Mouse (Mus musculus): ENCODE results near the gene Faf2. TPM values are rescaled to one million over a fixed set of nuclear protein-coding genes. Genes with fewer than 3 reads are reported as not detected.

The Faf2 gene
- polyA plus RNA-seq, 1 experiment = 13.3 TPM

- no peak for DNase-seq (ENCODE audit: low read depth in 1 of 2, low spot score in 2 of 2)
- Histone ChIP-seq H3K4me3 (ENCODE audit: extremely low read depth, insufficient read depth, insufficient read length) (no peak overlapping the region), H3K27me3 (ENCODE audit: control insufficient read depth, insufficient read depth, low read length) (no peaks in the 10 kb centered on the region), H3K36me3 (ENCODE audit: control insufficient read depth, insufficient read depth, low read length) (no peaks in the 10 kb centered on the region), H3K4me1 (ENCODE audit: control insufficient read depth, insufficient read depth, insufficient read length) (no peaks in the 10 kb centered on the region), H3K27ac (ENCODE audit: insufficient read depth, low read length) (no peak overlapping the region)
- WGBS = 85% methylated on average over 8 of the region's 8 CpGs
- no peak for TF ChIP-seq CTCF (IDR thresholded peaks at IDR 0.05; ENCODE audit: extremely low read depth, insufficient read depth, insufficient read length, insufficient replicate concordance)
- TF ChIP-seq POLR2A (IDR thresholded peaks at IDR 0.05; ENCODE audit: low read depth, low read length) = no peak
Measured at GRCm38 (mm10) chr13:54616307-54616706, 5.3 kb upstream of the Faf2 start.

DNA sequence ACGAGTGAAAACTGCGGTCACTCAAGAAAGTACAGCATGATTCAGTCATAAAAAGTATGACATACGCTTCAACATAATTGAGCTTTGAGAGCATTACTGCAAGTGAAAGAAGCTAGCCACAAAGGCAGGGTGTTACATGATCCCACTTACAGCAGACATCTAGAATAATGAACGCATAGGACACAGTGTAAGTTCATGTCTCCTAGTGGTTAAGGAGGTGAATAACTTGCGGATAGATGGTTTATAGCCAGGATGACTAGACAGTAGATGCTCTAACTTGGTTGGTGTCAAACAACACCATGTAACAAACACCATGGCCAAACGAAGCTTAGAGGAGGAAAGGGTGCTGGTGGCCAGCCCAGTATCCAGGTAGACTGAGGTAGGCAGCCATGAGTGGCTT is 4.6 kb upstream of the Faf2 start:
- no peak overlapping the region for H3K4me3 ChIP-seq (ENCODE audit: extremely low read depth, insufficient read depth, insufficient read length)
- TF ChIP-seq POLR2A (IDR thresholded peaks at IDR 0.05; ENCODE audit: low read depth, low read length) (no peak), CTCF (IDR thresholded peaks at IDR 0.05; ENCODE audit: extremely low read depth, insufficient read depth, insufficient read length, insufficient replicate concordance) (no peak)
- H3K27me3 ChIP-seq (ENCODE audit: control insufficient read depth, insufficient read depth, low read length) = no peaks in the 10 kb centered on the region
- no peaks in the 10 kb centered on the region for H3K36me3 ChIP-seq (ENCODE audit: control insufficient read depth, insufficient read depth, low read length)
- no peak for DNase-seq (ENCODE audit: low read depth in 1 of 2, low spot score in 2 of 2)
- 62% methylated on average over 6 of the region's 6 CpGs for WGBS
- H3K27ac ChIP-seq (ENCODE audit: insufficient read depth, low read length) = no peak overlapping the region
- H3K4me1 ChIP-seq (ENCODE audit: control insufficient read depth, insufficient read depth, insufficient read length) = no peaks in the 10 kb centered on the region

DNA sequence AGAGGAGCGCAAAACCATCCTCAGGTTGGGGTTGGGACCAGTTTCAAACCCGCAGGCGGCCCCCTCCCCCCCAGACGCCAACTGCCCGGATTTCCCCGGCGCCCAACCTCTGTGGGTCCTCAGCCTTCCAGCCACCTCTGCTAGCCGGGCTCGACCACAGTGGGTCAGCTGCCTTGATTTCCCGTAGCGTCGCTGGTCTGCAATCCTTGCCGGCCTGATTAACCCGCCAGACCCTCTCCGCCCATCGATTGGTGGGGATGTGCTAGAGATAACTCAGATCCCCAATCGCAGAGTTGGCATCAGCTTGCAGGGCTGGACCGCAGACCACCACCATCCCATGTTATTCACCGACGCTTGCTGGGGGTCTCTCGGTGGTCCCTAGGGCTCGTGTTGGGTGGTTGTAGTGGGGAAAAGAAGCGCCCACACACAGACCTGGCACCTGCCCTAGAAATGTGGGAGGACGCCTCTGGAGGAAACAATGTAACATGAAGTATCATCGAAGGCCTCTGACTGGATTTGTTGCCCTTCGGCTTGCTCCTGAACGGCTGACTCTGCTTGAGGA is 457 bp downstream of the Faf2 start:
- peak overlapping the region; percentile 99 for H3K4me3 ChIP-seq (ENCODE audit: extremely low read depth, insufficient read depth, insufficient read length)
- H3K36me3 ChIP-seq (ENCODE audit: control insufficient read depth, insufficient read depth, low read length) = no peaks in the 10 kb centered on the region
- no peak for TF ChIP-seq CTCF (IDR thresholded peaks at IDR 0.05; ENCODE audit: extremely low read depth, insufficient read depth, insufficient read length, insufficient replicate concordance)
- no peak for TF ChIP-seq POLR2A (IDR thresholded peaks at IDR 0.05; ENCODE audit: low read depth, low read length)
- H3K4me1 ChIP-seq (ENCODE audit: control insufficient read depth, insufficient read depth, insufficient read length) = peaks cover 3% of the 10 kb centered on the region; the same call in 1 of the 2 replicates
- no peak for DNase-seq (ENCODE audit: low read depth in 1 of 2, low spot score in 2 of 2)
- peak overlapping the region; percentile 86 for H3K27ac ChIP-seq (ENCODE audit: insufficient read depth, low read length)
- no peaks in the 10 kb centered on the region for H3K27me3 ChIP-seq (ENCODE audit: control insufficient read depth, insufficient read depth, low read length)
- WGBS = under 1% methylated on average over 27 of the region's 27 CpGs

DNA sequence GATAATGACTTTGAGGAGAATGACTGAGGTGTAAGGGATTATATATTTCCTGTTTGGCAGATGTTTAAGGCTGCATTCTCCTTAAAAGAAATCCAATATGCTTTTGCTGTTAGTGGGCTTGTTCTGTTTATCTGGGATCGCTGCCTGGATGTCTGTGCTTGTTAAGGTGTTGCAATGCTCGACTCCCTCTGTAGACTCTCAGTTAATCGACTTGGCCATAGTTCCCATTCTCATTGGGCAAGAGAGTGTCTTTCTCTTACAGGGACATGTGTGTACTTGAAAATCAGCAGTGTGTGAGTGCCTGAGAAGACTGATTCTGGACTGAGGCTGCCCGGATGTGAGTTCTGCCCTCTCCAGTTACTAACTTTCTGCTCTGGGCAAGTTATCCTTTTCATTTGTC is 7.5 kb downstream of the Faf2 start:
- Histone ChIP-seq H3K27ac (ENCODE audit: insufficient read depth, low read length) (no peak overlapping the region), H3K36me3 (ENCODE audit: control insufficient read depth, insufficient read depth, low read length) (no peaks in the 10 kb centered on the region), H3K4me3 (ENCODE audit: extremely low read depth, insufficient read depth, insufficient read length) (no peak overlapping the region), H3K27me3 (ENCODE audit: control insufficient read depth, insufficient read depth, low read length) (no peaks in the 10 kb centered on the region), H3K4me1 (ENCODE audit: control insufficient read depth, insufficient read depth, insufficient read length) (no peaks in the 10 kb centered on the region)
- WGBS = 87% methylated on average over 4 of the region's 4 CpGs
- DNase-seq (ENCODE audit: low read depth in 1 of 2, low spot score in 2 of 2) = no peak
- TF ChIP-seq CTCF (IDR thresholded peaks at IDR 0.05; ENCODE audit: extremely low read depth, insufficient read depth, insufficient read length, insufficient replicate concordance) = no peak
- TF ChIP-seq POLR2A (IDR thresholded peaks at IDR 0.05; ENCODE audit: low read depth, low read length) = no peak

DNA sequence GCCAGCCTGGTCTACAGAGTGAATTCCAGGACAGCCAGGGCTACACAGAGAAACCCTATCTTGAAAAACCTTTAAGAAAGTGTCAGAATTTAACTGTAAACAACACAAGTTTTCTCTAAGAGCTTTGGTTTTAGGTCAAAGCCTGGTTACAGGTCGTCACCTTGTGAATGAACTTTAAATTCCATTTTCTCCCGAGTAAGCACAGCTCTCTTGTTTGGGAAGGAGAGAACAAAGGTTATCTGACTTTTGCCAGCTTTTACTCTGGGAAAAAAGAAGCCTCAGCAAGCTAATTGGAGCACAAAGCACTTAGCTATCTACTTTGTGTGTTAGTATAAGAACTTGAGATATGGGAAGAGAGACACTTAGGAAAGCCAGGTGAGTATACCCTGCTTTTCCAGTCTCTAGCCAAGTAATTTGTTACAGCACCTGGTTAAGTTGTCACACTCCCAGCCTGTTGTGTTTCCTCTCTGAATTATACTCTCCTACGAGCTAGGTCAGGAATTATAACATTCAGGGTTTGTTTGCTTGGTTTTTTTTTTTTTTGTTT is 11.2 kb downstream of the Faf2 start:
- no peak overlapping the region for H3K27ac ChIP-seq (ENCODE audit: insufficient read depth, low read length)
- whole genome bisulfite sequencing = 91% methylated on average over 3 of the region's 3 CpGs
- no peaks in the 10 kb centered on the region for H3K27me3 ChIP-seq (ENCODE audit: control insufficient read depth, insufficient read depth, low read length)
- TF ChIP-seq POLR2A (IDR thresholded peaks at IDR 0.05; ENCODE audit: low read depth, low read length) (no peak), CTCF (IDR thresholded peaks at IDR 0.05; ENCODE audit: extremely low read depth, insufficient read depth, insufficient read length, insufficient replicate concordance) (no peak)
- no peak for DNase-seq (ENCODE audit: low read depth in 1 of 2, low spot score in 2 of 2)
- no peaks in the 10 kb centered on the region for H3K4me1 ChIP-seq (ENCODE audit: control insufficient read depth, insufficient read depth, insufficient read length)
- no peak overlapping the region for H3K4me3 ChIP-seq (ENCODE audit: extremely low read depth, insufficient read depth, insufficient read length)
- H3K36me3 ChIP-seq (ENCODE audit: control insufficient read depth, insufficient read depth, low read length) = peaks cover 1% of the 10 kb centered on the region; the same call in 1 of the 2 replicates

GRCm38 (mm10) chr13:54635011-54635410 is 13.4 kb downstream of the Faf2 start:
- TF ChIP-seq POLR2A (IDR thresholded peaks at IDR 0.05; ENCODE audit: low read depth, low read length) (no peak), CTCF (IDR thresholded peaks at IDR 0.05; ENCODE audit: extremely low read depth, insufficient read depth, insufficient read length, insufficient replicate concordance) (no peak)
- no peaks in the 10 kb centered on the region for H3K4me1 ChIP-seq (ENCODE audit: control insufficient read depth, insufficient read depth, insufficient read length)
- no peak overlapping the region for H3K27ac ChIP-seq (ENCODE audit: insufficient read depth, low read length)
- no peak overlapping the region for H3K4me3 ChIP-seq (ENCODE audit: extremely low read depth, insufficient read depth, insufficient read length)
- H3K36me3 ChIP-seq (ENCODE audit: control insufficient read depth, insufficient read depth, low read length) = peaks cover 13% of the 10 kb centered on the region; the same call in 1 of the 2 replicates
- no peaks in the 10 kb centered on the region for H3K27me3 ChIP-seq (ENCODE audit: control insufficient read depth, insufficient read depth, low read length)
- no peak for DNase-seq (ENCODE audit: low read depth in 1 of 2, low spot score in 2 of 2)
- 99% methylated on average over 3 of the region's 3 CpGs for WGBS

DNA sequence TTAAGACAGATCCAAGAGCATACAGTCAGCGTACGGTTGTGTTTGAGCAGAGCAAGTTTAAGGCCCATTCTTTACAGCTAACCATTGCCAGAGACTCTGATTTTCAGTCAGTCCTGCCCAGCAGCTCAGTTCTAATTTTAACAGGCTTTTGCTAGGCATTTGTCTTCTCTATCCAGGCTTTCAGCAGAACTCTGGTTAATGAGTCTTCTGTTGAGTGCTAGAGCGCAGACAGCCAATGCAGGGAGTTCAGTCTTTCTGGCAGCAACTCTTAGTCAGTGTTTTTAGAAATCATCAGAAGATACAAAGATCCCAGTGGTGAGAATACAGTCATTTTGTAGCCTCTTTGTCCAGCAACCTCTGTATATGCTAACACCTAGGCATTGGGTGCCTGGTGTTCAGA is 28.9 kb downstream of the Faf2 start:
- H3K36me3 ChIP-seq (ENCODE audit: control insufficient read depth, insufficient read depth, low read length) = peaks cover 56% of the 10 kb centered on the region
- no peaks in the 10 kb centered on the region for H3K4me1 ChIP-seq (ENCODE audit: control insufficient read depth, insufficient read depth, insufficient read length)
- no peaks in the 10 kb centered on the region for H3K27me3 ChIP-seq (ENCODE audit: control insufficient read depth, insufficient read depth, low read length)
- H3K27ac ChIP-seq (ENCODE audit: insufficient read depth, low read length) = no peak overlapping the region
- DNase-seq (ENCODE audit: low read depth in 1 of 2, low spot score in 2 of 2) = no peak
- WGBS = 98% methylated on average over 3 of the region's 3 CpGs
- no peak overlapping the region for H3K4me3 ChIP-seq (ENCODE audit: extremely low read depth, insufficient read depth, insufficient read length)
- no peak for TF ChIP-seq CTCF (IDR thresholded peaks at IDR 0.05; ENCODE audit: extremely low read depth, insufficient read depth, insufficient read length, insufficient replicate concordance)
- no peak for TF ChIP-seq POLR2A (IDR thresholded peaks at IDR 0.05; ENCODE audit: low read depth, low read length)
